Mouse (Mus musculus) heart, embryonic 14.5 days (tissue): ENCODE measurements around the gene Hyal3. TPM values are rescaled to one million over a fixed set of nuclear protein-coding genes. Genes with fewer than 3 reads are reported as not detected.

ENCODE experiments used
- ATAC-seq: fragments of 200-750 bp; cut with Nextera tagmentation; 2 replicates; pipeline ENCODE4 v1.8.0; 2017; ENCODE audit warnings: low read depth, moderate TSS enrichment; ENCODE audit not compliant: insufficient number of reproducible peaks, insufficient read depth, low FRiP score
- H3K27ac ChIP-seq, 2 experiments: fragments of 200-500 bp in 1 of 2; fragments of 300-500 bp in 1 of 2; sonication (generic) in 1 of 2; replicated peaks in 1 of 2; 2 replicates each; pipeline ENCODE4 v1.5.1; 2012 to 2014; ENCODE audit warnings: low read depth in 2 of 2, low read length in 2 of 2, control low read depth in 1 of 2, mild to moderate bottlenecking in 1 of 2, mixed read lengths in 1 of 2; ENCODE audit not compliant: control insufficient read depth in 1 of 2, insufficient read depth in 1 of 2
- H3K27me3 ChIP-seq: fragments of 300-500 bp; sonication (generic); 2 replicates; pipeline ENCODE4 v1.6.1; 2014; ENCODE audit warnings: mild to moderate bottlenecking, low read length, control low read depth; ENCODE audit not compliant: control insufficient read depth, insufficient read depth
- H3K36me3 ChIP-seq: fragments of 300-500 bp; sonication (generic); 2 replicates; pipeline ENCODE4 v1.6.1; 2014; ENCODE audit warnings: mild to moderate bottlenecking, control low read depth, low read length, mixed read lengths; ENCODE audit not compliant: control insufficient read depth, insufficient read depth
- H3K4me1 ChIP-seq, 2 experiments: fragments of 200-500 bp in 1 of 2; fragments of 300-500 bp in 1 of 2; sonication (generic) in 1 of 2; 2 replicates each; pipeline ENCODE4 v1.6.1; 2012 to 2014; ENCODE audit warnings: low read length in 2 of 2, control low read depth in 1 of 2, mixed read lengths in 1 of 2; ENCODE audit not compliant: control insufficient read depth in 2 of 2, insufficient read depth in 2 of 2
- H3K4me2 ChIP-seq: fragments of 300-500 bp; sonication (generic); 2 replicates; pipeline ENCODE4 v1.6.1; 2014; ENCODE audit warnings: mild to moderate bottlenecking, low read length
- H3K4me3 ChIP-seq, 2 experiments: fragments of 200-500 bp in 1 of 2; fragments of 300-500 bp in 1 of 2; sonication (generic) in 1 of 2; 2 replicates each; pipeline ENCODE4 v1.5.1; 2012 to 2014; ENCODE audit warnings: low read length in 2 of 2, mild to moderate bottlenecking in 2 of 2, control low read depth in 1 of 2, low read depth in 1 of 2, moderate library complexity in 1 of 2; ENCODE audit not compliant: control insufficient read depth in 1 of 2, insufficient read depth in 1 of 2
- H3K9ac ChIP-seq: fragments of 300-500 bp; sonication (generic); 2 replicates; pipeline ENCODE4 v1.6.1; 2014; ENCODE audit warnings: mild to moderate bottlenecking, low read length
- H3K9me3 ChIP-seq: fragments of 300-500 bp; sonication (generic); 2 replicates; pipeline ENCODE4 v1.6.1; 2016; ENCODE audit warnings: low read length, control low read depth; ENCODE audit not compliant: control insufficient read depth
- WGBS: fragments of 180-500 bp; shearing (Covaris S2); extraction: QIAGEN DNeasy Blood & Tissue Kit; methylation state at CpG from one replicate; pipeline ENCODE4 v1.1.7; 2014; 5-methylcytosine and 5-hydroxymethylcytosine counted together
- polyA plus RNA-seq: library from polyadenylated mRNA; unstranded; fragments of >200 nt; fragmentation: Nextera tagmentation; extraction: Ambion mirVana; gene quantifications from 2 replicates; pipeline ENCODE4 v1.2.1, GENCODE M21; 2014

The Hyal3 gene
- polyA plus RNA-seq, 1 experiment from 2014 or later: 0.53 TPM

- WGBS: 23% methylated on average over 14 of the region's 14 CpGs
- Histone ChIP-seq H3K27ac (peak overlapping the region; percentile 25 to 96), H3K36me3 (peaks cover 52% of the 10 kb centered on the region), H3K4me3 (no peak overlapping the region), H3K4me1 (peaks cover 60 to 75% of the 10 kb centered on the region in 2 experiments), H3K9me3 (no peaks in the 10 kb centered on the region), H3K27me3 (no peaks in the 10 kb centered on the region), H3K4me2 (peak overlapping the region; percentile 50), H3K9ac (peak overlapping the region; percentile 41)
- ATAC-seq: no peak
Observed at GRCm38 (mm10) chr9:107629901-107630425, 49.3 kb downstream of the Hyal3 start.

- ATAC-seq: no peak
- peak overlapping the region; percentile 50 for H3K4me2 ChIP-seq
- H3K27me3 ChIP-seq: no peaks in the 10 kb centered on the region
- H3K4me1 ChIP-seq: peaks cover 60 to 71% of the 10 kb centered on the region in 2 experiments
- peaks cover 45% of the 10 kb centered on the region for H3K36me3 ChIP-seq
- no peak overlapping the region for H3K4me3 ChIP-seq
- H3K9ac ChIP-seq: peak overlapping the region; percentile 41
- WGBS: 13% methylated on average over 4 of the region's 4 CpGs
- no peaks in the 10 kb centered on the region for H3K9me3 ChIP-seq
- peak overlapping the region; percentile 25 to 96 for H3K27ac ChIP-seq
Observed at GRCm38 (mm10) chr9:107630576-107630975, 50.0 kb downstream of the Hyal3 start.

- Histone ChIP-seq H3K36me3 (peaks cover 41% of the 10 kb centered on the region), H3K9me3 (no peaks in the 10 kb centered on the region), H3K9ac (peak overlapping the region; percentile 41; the same call in 1 of the 2 replicates), H3K4me3 (no peak overlapping the region), H3K4me1 (peaks cover 60 to 72% of the 10 kb centered on the region in 2 experiments), H3K27ac (peak overlapping the region in 1 of 2 experiments; percentile 96; a peak in 2 of 4 replicates), H3K27me3 (no peaks in the 10 kb centered on the region), H3K4me2 (peak overlapping the region; percentile 81)
- no peak for ATAC-seq
- 70% methylated on average over 9 of the region's 9 CpGs for WGBS
Observed at GRCm38 (mm10) chr9:107631311-107631826, 50.8 kb downstream of the Hyal3 start.

GRCm38 (mm10) chr9:107631861-107632260 lies 51.2 kb downstream of the Hyal3 start:
- peak overlapping the region; percentile 95 for H3K9ac ChIP-seq
- H3K4me1 ChIP-seq: peaks cover 57 to 69% of the 10 kb centered on the region in 2 experiments
- H3K4me2 ChIP-seq: peak overlapping the region; percentile 81
- H3K4me3 ChIP-seq: no peak overlapping the region
- no peak for ATAC-seq
- no peaks in the 10 kb centered on the region for H3K9me3 ChIP-seq
- WGBS: 93% methylated on average over 8 of the region's 8 CpGs
- H3K27me3 ChIP-seq: no peaks in the 10 kb centered on the region
- peak overlapping the region in 1 of 2 experiments; percentile 96; a peak in 2 of 4 replicates for H3K27ac ChIP-seq
- H3K36me3 ChIP-seq: peaks cover 41% of the 10 kb centered on the region

- Histone ChIP-seq H3K9me3 (no peaks in the 10 kb centered on the region), H3K4me3 (peak overlapping the region; percentile 78 to 97), H3K4me1 (peaks cover 56 to 69% of the 10 kb centered on the region in 2 experiments), H3K27me3 (no peaks in the 10 kb centered on the region), H3K9ac (peak overlapping the region; percentile 95), H3K27ac (peak overlapping the region; percentile 85 to 96), H3K4me2 (peak overlapping the region; percentile 81), H3K36me3 (peaks cover 39% of the 10 kb centered on the region)
- ATAC-seq: no peak
- WGBS: 62% methylated on average over 6 of the region's 6 CpGs
Observed at GRCm38 (mm10) chr9:107632478-107632877, 51.9 kb downstream of the Hyal3 start.

GRCm38 (mm10) chr9:107633091-107633660 lies 52.6 kb downstream of the Hyal3 start:
- peak overlapping the region; percentile 95 for H3K9ac ChIP-seq
- H3K9me3 ChIP-seq: no peaks in the 10 kb centered on the region
- H3K27ac ChIP-seq: peak overlapping the region; percentile 85 to 96
- WGBS: 3% methylated on average over 33 of the region's 33 CpGs
- H3K4me1 ChIP-seq: peaks cover 49 to 63% of the 10 kb centered on the region in 2 experiments
- peak; percentile 17 for ATAC-seq
- H3K4me3 ChIP-seq: peak overlapping the region; percentile 78 to 97
- H3K36me3 ChIP-seq: peaks cover 32% of the 10 kb centered on the region
- H3K27me3 ChIP-seq: no peaks in the 10 kb centered on the region
- peak overlapping the region; percentile 81 for H3K4me2 ChIP-seq

GRCm38 (mm10) chr9:107633661-107634405 lies 53.2 kb downstream of the Hyal3 start:
- Histone ChIP-seq H3K27ac (peak overlapping the region; percentile 85 to 96), H3K4me2 (peak overlapping the region; percentile 81), H3K9ac (peak overlapping the region; percentile 95), H3K36me3 (peaks cover 27% of the 10 kb centered on the region), H3K4me3 (peak overlapping the region; percentile 78 to 97), H3K9me3 (no peaks in the 10 kb centered on the region), H3K4me1 (peaks cover 44 to 56% of the 10 kb centered on the region in 2 experiments), H3K27me3 (no peaks in the 10 kb centered on the region)
- ATAC-seq: no peak
- under 1% methylated on average over 15 of the region's 15 CpGs for WGBS
